Mouse (Mus musculus): ENCODE measurements around the gene F2r. TPM values are rescaled to one million over a fixed set of nuclear protein-coding genes. Genes with fewer than 3 reads are reported as not detected.

The F2r gene
- polyA plus RNA-seq, 1 experiment = 8.7 TPM

DNA sequence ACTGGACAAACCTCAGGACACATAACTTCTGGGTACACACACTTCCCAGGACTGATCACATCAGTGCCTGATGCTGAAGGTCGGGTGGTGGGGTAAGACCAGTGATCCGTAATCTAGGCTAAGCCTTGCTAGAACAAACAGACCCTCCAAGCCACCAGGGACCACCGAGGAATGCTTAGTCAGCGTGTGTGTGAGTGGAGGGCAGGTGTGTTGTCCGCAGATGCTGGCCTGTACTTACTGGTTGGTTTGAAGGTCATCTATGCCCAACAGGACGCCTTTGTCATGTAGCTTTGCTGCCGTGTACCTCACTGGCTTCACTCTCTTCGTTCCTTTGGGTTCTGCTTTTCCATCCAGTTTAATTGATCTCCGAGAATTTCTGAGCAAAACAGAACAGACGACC is 11.5 kb upstream of the F2r start:
- Histone ChIP-seq H3K4me1 (ENCODE audit: control insufficient read depth, insufficient read depth, low read length) (no peaks in the 10 kb centered on the region), H3K27ac (ENCODE audit: control insufficient read depth, insufficient read depth, low read depth, low read length, poor library complexity) (no peak overlapping the region), H3K4me3 (replicated peaks; ENCODE audit: control insufficient read depth, low read depth, low read length) (no peak overlapping the region)
- TF ChIP-seq CTCF (IDR thresholded peaks at IDR 0.05; ENCODE audit: control insufficient read depth, insufficient read depth, low read length) = no peak
- no peak for TF ChIP-seq POLR2A (IDR thresholded peaks at IDR 0.05; ENCODE audit: borderline replicate concordance, control insufficient read depth, low read depth, low read length)
- 90% methylated on average over 10 of the region's 10 CpGs for WGBS

GRCm38 (mm10) chr13:95626696-95627095 is 8.4 kb upstream of the F2r start:
- WGBS = 90% methylated on average over 7 of the region's 7 CpGs
- TF ChIP-seq POLR2A (IDR thresholded peaks at IDR 0.05; ENCODE audit: borderline replicate concordance, control insufficient read depth, low read depth, low read length) (no peak), CTCF (IDR thresholded peaks at IDR 0.05; ENCODE audit: control insufficient read depth, insufficient read depth, low read length) (no peak)
- no peak overlapping the region for H3K27ac ChIP-seq (ENCODE audit: control insufficient read depth, insufficient read depth, low read depth, low read length, poor library complexity)
- H3K4me1 ChIP-seq (ENCODE audit: control insufficient read depth, insufficient read depth, low read length) = no peaks in the 10 kb centered on the region
- no peak overlapping the region for H3K4me3 ChIP-seq (replicated peaks; ENCODE audit: control insufficient read depth, low read depth, low read length)

- H3K4me3 ChIP-seq (replicated peaks; ENCODE audit: control insufficient read depth, low read depth, low read length) = no peak overlapping the region
- H3K27ac ChIP-seq (ENCODE audit: control insufficient read depth, insufficient read depth, low read depth, low read length, poor library complexity) = no peak overlapping the region
- no peaks in the 10 kb centered on the region for H3K4me1 ChIP-seq (ENCODE audit: control insufficient read depth, insufficient read depth, low read length)
- 76% methylated on average over 3 of the region's 3 CpGs for WGBS
- TF ChIP-seq POLR2A (IDR thresholded peaks at IDR 0.05; ENCODE audit: borderline replicate concordance, control insufficient read depth, low read depth, low read length) (no peak), CTCF (IDR thresholded peaks at IDR 0.05; ENCODE audit: control insufficient read depth, insufficient read depth, low read length) (no peak)
Measured at GRCm38 (mm10) chr13:95623042-95623441, 4.8 kb upstream of the F2r start.

- WGBS = 82% methylated on average over 3 of the region's 3 CpGs
- H3K4me1 ChIP-seq (ENCODE audit: control insufficient read depth, insufficient read depth, low read length) = no peaks in the 10 kb centered on the region
- no peak overlapping the region for H3K4me3 ChIP-seq (replicated peaks; ENCODE audit: control insufficient read depth, low read depth, low read length)
- TF ChIP-seq CTCF (IDR thresholded peaks at IDR 0.05; ENCODE audit: control insufficient read depth, insufficient read depth, low read length) (no peak), POLR2A (IDR thresholded peaks at IDR 0.05; ENCODE audit: borderline replicate concordance, control insufficient read depth, low read depth, low read length) (no peak)
- no peak overlapping the region for H3K27ac ChIP-seq (ENCODE audit: control insufficient read depth, insufficient read depth, low read depth, low read length, poor library complexity)
Measured at GRCm38 (mm10) chr13:95621563-95621962, 3.3 kb upstream of the F2r start.

- no peak overlapping the region for H3K4me3 ChIP-seq (replicated peaks; ENCODE audit: control insufficient read depth, low read depth, low read length)
- H3K4me1 ChIP-seq (ENCODE audit: control insufficient read depth, insufficient read depth, low read length) = no peaks in the 10 kb centered on the region
- H3K27ac ChIP-seq (ENCODE audit: control insufficient read depth, insufficient read depth, low read depth, low read length, poor library complexity) = no peak overlapping the region
- TF ChIP-seq POLR2A (IDR thresholded peaks at IDR 0.05; ENCODE audit: borderline replicate concordance, control insufficient read depth, low read depth, low read length) (no peak), CTCF (IDR thresholded peaks at IDR 0.05; ENCODE audit: control insufficient read depth, insufficient read depth, low read length) (no peak)
- WGBS = 14% methylated on average over 13 of the region's 13 CpGs
Measured at GRCm38 (mm10) chr13:95618859-95619258, 572 bp upstream of the F2r start.

DNA sequence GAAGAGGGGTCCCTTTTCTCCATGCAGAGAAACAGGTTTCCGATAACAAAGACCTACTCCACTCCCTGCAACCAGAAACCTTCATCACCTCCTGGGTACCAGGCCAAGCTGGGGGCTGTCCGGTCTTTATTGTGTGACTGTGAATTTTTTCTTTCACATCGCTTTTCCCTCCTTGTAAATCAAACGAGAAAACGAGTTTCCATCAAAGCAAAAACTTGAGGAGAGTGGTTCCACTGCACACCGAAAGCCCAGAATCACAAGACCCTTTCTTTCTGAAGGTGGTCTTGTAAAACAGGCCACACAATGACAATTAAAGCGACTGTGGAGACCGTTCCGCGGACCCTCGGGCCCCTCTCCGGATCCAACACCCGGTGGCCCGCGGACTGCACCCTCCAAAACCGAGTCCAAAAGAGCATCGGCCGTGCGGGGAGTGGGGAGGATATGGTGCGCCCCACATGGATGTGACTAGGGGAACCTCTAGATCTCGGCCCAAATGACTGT is 566 bp downstream of the F2r start:
- Histone ChIP-seq H3K4me1 (ENCODE audit: control insufficient read depth, insufficient read depth, low read length) (no peaks in the 10 kb centered on the region), H3K27ac (ENCODE audit: control insufficient read depth, insufficient read depth, low read depth, low read length, poor library complexity) (peak overlapping the region; percentile 2; the same call in 1 of the 2 replicates), H3K4me3 (replicated peaks; ENCODE audit: control insufficient read depth, low read depth, low read length) (peak overlapping the region; percentile 50)
- WGBS = under 1% methylated on average over 21 of the region's 21 CpGs
- TF ChIP-seq CTCF (IDR thresholded peaks at IDR 0.05; ENCODE audit: control insufficient read depth, insufficient read depth, low read length) (no peak), POLR2A (IDR thresholded peaks at IDR 0.05; ENCODE audit: borderline replicate concordance, control insufficient read depth, low read depth, low read length) (no peak)

DNA sequence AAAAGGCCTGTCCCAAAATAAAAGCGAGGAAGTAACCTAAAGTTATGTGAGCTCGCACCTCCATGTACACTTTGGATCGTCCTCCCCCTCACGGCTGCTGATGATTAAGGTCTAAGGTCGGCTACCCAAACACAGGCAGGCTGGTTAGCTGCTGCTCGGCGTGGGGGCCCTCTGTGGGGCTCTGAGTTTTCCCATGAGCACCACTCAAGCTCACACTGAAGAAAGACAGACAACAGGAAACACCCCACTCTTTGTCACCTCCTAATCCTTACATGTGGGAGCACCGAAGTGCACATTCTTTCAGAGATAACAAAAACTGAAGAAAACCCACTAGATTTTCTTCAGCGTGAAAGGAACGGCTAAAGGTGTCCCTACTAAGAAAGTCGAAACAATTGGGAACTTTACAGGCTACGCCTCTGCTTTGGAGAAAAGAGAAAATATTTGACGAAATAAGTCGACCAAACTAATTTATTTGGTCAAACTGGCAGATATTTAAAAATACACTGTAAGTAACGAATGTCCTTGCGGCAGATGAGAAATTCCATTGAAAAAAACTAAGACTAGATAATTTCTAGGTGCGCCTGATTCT is 1.1 kb downstream of the F2r start:
- WGBS = 12% methylated on average over 17 of the region's 17 CpGs
- no peaks in the 10 kb centered on the region for H3K4me1 ChIP-seq (ENCODE audit: control insufficient read depth, insufficient read depth, low read length)
- H3K27ac ChIP-seq (ENCODE audit: control insufficient read depth, insufficient read depth, low read depth, low read length, poor library complexity) = no peak overlapping the region
- no peak overlapping the region for H3K4me3 ChIP-seq (replicated peaks; ENCODE audit: control insufficient read depth, low read depth, low read length)
- TF ChIP-seq CTCF (IDR thresholded peaks at IDR 0.05; ENCODE audit: control insufficient read depth, insufficient read depth, low read length) (no peak), POLR2A (IDR thresholded peaks at IDR 0.05; ENCODE audit: borderline replicate concordance, control insufficient read depth, low read depth, low read length) (no peak)

DNA sequence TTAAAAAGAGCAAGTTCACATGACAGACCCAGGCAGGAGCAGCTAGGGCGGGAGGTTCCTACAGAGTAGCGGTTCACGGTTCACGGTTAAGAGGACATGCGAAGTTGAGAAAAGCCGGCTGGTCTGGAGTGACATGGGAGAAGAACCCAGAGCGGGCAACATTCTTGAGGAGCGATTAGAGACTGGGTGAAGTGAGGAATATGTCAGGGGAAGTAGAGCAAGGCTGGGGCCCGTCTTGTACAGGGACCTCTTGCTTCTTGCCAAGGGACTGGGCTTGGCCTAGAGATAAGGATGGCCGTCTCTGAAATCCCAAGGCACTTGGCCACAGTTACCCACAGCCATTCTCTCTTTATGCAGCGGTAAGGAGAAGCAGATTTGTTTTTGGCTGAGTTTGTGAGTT is 1.8 kb downstream of the F2r start:
- TF ChIP-seq CTCF (IDR thresholded peaks at IDR 0.05; ENCODE audit: control insufficient read depth, insufficient read depth, low read length) = no peak
- no peak for TF ChIP-seq POLR2A (IDR thresholded peaks at IDR 0.05; ENCODE audit: borderline replicate concordance, control insufficient read depth, low read depth, low read length)
- no peak overlapping the region for H3K4me3 ChIP-seq (replicated peaks; ENCODE audit: control insufficient read depth, low read depth, low read length)
- WGBS = 59% methylated on average over 11 of the region's 11 CpGs
- no peaks in the 10 kb centered on the region for H3K4me1 ChIP-seq (ENCODE audit: control insufficient read depth, insufficient read depth, low read length)
- H3K27ac ChIP-seq (ENCODE audit: control insufficient read depth, insufficient read depth, low read depth, low read length, poor library complexity) = no peak overlapping the region

- 54% methylated on average over 6 of the region's 6 CpGs for WGBS
- H3K27ac ChIP-seq (ENCODE audit: control insufficient read depth, insufficient read depth, low read depth, low read length, poor library complexity) = no peak overlapping the region
- TF ChIP-seq CTCF (IDR thresholded peaks at IDR 0.05; ENCODE audit: control insufficient read depth, insufficient read depth, low read length) = no peak
- no peak for TF ChIP-seq POLR2A (IDR thresholded peaks at IDR 0.05; ENCODE audit: borderline replicate concordance, control insufficient read depth, low read depth, low read length)
- H3K4me1 ChIP-seq (ENCODE audit: control insufficient read depth, insufficient read depth, low read length) = no peaks in the 10 kb centered on the region
- no peak overlapping the region for H3K4me3 ChIP-seq (replicated peaks; ENCODE audit: control insufficient read depth, low read depth, low read length)
Measured at GRCm38 (mm10) chr13:95614757-95615156, 3.5 kb downstream of the F2r start.
